Mouse (Mus musculus): Measurements from ENCODE around the gene Adgrg4.

Gene Adgrg4

GRCm38 (mm10) chrX:56869863-56870262 is at the start of gene Adgrg4:
TSS of gene Adgrg4 (plus strand) at chrX:56870163.
- no peak for DNase-seq (ENCODE audit: low spot score in 2 of 2)

GRCm38 (mm10) chrX:56821765-56822603 is 48.0 kb upstream of the Adgrg4 start, which contains the start of gene Map7d3:
TSS of gene Map7d3 (minus strand) at chrX:56822326.
- DNase-seq (ENCODE audit: low spot score in 2 of 2) = no peak

GRCm38 (mm10) chrX:56827492-56827891 is 42.5 kb upstream of the Adgrg4 start:
- no peak for DNase-seq (ENCODE audit: low spot score in 2 of 2)

GRCm38 (mm10) chrX:56835842-56836241 is 34.1 kb upstream of the Adgrg4 start:
- no peak for DNase-seq (ENCODE audit: low spot score in 2 of 2)

GRCm38 (mm10) chrX:56839369-56839768 is 30.6 kb upstream of the Adgrg4 start:
- DNase-seq (ENCODE audit: low spot score in 2 of 2) = no peak

GRCm38 (mm10) chrX:56841255-56841654 is 28.7 kb upstream of the Adgrg4 start:
- no peak for DNase-seq (ENCODE audit: low spot score in 2 of 2)

GRCm38 (mm10) chrX:57012891-57013290 is 142.9 kb downstream of the Adgrg4 start:
- DNase-seq (ENCODE audit: low spot score in 2 of 2) = no peak

- DNase-seq (ENCODE audit: low spot score in 2 of 2) = no peak
Observed at GRCm38 (mm10) chrX:57042774-57043173, 172.8 kb downstream of the Adgrg4 start, which contains the start of gene Brs3. TSS of gene Brs3 (plus strand) at chrX:57043074.

- DNase-seq (ENCODE audit: low spot score in 2 of 2) = no peak
Observed at GRCm38 (mm10) chrX:57043869-57044268, 173.9 kb downstream of the Adgrg4 start.

Measured in frontal cortex, postnatal 10 days (tissue).